Mouse (Mus musculus) thymus, adult 18-20 months (tissue): Measurements from ENCODE around the gene Igflr1.

Source experiments
- DNase-seq, 2 experiments: peaks; one replicate each; pipeline ENCODE4 v3.0.0; 2022; ENCODE audit warnings: mixed read lengths in 2 of 2

Gene Igflr1

DNA sequence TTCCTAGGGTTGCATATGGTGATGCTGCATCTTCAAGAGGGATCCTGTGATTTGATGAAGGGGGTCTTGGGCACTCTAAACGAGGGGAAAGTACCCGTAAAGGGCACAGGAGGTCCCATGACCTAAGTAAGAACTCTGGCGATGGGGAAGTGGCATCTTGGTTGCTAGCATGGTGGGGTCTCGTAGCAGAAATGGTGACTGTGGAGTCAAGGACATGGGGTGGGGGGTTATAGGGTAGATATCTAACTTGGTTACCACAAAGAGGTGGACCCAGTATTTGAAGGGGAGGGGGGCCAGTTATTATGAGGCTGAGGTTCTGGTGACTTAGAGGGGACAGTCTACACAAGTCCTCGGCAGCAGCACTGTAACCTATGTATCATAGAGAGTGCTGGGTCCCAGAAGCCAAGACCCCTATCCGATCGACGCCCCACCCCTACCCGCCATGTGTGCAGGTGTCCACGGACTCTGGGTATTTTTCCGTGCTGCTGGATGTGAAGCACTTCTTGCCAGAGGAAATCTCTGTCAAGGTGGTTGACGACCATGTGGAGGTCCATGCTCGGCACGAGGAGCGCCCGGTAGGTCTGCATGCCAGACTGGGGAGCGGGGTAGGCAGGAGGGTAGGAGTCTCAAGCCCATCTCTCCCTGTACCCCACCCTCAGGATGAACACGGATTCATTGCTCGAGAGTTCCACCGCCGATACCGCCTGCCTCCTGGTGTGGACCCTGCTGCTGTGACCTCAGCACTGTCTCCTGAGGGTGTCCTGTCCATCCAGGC lies 11.2 kb upstream of the Igflr1 start:
- DNase-seq, result no peak

DNA sequence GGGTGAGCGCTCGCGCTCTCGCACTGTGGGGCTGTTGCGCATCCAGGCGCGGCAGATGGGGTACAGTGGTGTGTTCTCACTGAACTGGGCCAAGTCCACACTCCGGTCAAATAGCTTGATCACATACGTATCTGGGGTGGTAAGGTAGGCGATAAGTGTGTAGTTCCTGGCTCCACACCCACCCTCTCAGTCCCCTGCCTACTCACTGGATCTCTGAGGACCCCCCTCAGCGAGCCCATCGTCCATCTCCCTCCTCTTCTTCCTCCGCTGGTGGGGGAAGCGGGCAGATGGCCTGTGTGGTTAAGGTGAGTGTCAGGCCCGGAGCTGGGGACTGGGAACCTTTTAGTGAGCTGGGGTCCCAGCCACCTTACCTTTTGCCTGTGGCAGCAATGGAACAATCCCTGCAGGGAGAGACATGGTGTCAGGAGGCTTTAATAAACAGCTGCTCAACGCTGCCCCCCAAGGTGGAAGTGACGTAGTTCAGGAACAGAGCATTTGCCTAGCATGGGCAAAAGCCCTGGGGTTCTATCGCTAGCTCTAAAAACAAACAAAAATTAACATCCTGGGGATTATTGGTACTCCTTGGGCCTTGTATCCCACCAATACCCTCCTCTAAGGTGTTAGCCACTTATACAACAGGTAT lies 8.2 kb upstream of the Igflr1 start:
- DNase-seq, result no peak

DNA sequence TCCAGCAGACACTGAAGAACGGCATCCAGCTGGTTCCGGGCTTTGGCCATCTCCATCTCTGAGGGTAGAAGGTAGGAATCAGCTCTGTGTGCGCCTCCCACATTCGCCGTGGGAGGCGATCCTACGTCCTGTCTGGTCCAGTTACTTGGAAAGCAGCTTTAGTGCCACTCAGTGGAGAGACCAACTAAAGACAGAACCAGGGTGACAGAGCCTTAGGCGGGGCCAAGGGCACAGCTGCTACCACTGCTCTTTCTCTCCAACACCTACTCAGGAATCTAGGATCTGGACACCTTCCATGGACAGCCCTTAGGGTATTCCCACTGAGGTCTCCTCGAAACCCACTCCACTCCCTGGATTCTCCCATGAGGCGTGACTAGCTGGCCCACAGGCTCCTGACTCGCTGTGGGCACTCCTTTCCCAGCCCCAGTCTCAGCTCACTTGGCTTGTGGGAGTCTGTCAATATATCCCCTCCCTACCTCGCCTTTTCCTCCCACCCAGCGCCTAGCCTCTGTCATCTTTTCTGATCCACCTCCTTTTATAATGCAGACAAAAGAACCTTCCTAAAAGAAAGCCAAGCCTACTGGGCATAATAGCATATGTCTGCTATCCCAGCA lies 7.2 kb upstream of the Igflr1 start:
- DNase-seq, result no peak

DNA sequence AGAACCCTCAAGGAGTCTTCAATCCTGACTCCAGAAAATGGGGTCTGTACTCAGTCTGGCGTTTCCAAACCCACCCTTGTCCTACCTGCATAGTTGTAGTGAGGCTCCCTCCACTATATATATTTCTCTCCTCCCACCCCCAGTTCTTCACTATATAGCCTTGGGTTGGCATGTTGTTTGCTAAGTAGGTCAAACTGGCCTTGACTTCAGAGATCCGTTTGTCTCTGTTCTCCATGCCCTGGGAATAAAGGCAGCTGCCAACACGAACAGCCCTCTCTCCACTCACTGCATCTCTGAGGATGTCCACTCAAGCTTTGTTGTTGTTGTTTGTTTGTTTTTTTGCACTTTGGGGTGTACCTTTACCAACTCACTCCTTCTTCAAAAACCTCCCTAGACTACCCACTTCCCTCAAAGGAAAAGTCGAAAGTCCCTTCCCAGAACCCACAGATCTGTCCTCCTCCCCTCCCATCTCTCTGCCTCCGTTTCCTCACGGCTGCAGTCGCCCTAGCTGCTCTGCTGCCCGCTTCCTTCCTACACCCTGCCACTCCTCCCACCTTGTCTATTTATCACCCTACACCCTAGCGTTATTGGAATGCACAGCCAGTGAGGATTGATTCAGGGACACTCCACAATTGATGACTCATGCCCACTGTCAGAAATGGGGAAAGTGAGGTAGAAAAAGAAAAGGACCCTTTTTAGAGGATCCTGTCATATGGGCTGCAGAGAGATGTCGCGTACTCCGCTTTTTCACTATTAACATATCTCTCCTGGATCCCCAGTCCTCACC lies 6.4 kb upstream of the Igflr1 start:
- no peak for DNase-seq

GRCm38 (mm10) chr7:30559443-30559954 lies 5.7 kb upstream of the Igflr1 start, which contains the start of gene Lin37:
Gene Lin37 (minus strand): TSS chr7:30559838.
- peak; percentile 95 to 96 for DNase-seq

- no peak for DNase-seq
Observed at GRCm38 (mm10) chr7:30560296-30560695, 4.9 kb upstream of the Igflr1 start.

- DNase-seq, result no peak
Observed at GRCm38 (mm10) chr7:30562526-30563116, 2.6 kb upstream of the Igflr1 start.

DNA sequence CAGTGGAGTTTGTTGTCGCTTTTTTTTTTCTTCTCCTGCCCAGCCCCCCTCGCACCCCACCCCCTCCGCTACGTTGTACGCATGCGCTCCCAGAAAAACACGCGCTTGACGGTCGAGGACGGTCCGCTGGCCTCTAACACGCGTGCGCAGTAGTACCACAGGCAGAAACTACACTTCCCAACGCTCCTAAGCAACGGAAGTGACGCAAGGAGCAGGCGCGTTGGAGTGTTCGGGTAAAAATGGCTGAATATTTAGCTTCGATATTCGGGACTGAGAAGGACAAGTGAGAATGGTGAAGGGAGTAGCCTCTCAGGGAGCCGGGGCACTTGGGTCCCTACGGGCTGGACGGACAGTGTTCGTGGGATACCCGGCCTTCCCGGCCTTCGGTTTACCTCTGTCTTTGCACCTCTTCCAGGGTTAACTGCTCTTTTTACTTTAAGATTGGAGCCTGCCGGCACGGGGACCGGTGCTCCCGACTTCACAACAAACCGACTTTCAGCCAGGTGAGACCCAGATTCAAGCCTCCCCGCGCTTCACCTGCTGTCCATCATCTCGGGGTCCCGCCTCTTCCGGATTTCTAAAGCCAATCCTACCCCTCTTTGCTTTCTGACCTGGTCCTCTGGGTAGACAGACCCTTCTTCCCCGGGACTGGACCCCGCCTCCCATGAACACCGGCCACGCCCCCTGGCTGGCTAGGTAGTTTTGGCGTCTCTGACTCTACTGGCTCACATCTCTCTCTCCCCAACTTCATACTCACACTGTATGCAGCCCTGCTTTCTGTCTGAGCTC lies 1.9 kb upstream of the Igflr1 start, which contains the start of the genes U2af1l4, Gm49396 and Psenen:
Gene U2af1l4 (plus strand): TSS at position 185 of the 789 bp plus-strand sequence.
Gene Gm49396 (plus strand): TSS at position 228 of the 789 bp plus-strand sequence.
Gene Psenen (minus strand): TSS at position 511 of the 789 bp plus-strand sequence.
- peak; percentile 90 to 96 for DNase-seq

GRCm38 (mm10) chr7:30563906-30564280 lies 1.3 kb upstream of the Igflr1 start:
- peak; percentile 33 to 70 for DNase-seq

GRCm38 (mm10) chr7:30566033-30566432 lies 806 bp downstream of the Igflr1 start:
- no peak for DNase-seq

GRCm38 (mm10) chr7:30567555-30567954 lies 2.3 kb downstream of the Igflr1 start:
- DNase-seq, result no peak

DNA sequence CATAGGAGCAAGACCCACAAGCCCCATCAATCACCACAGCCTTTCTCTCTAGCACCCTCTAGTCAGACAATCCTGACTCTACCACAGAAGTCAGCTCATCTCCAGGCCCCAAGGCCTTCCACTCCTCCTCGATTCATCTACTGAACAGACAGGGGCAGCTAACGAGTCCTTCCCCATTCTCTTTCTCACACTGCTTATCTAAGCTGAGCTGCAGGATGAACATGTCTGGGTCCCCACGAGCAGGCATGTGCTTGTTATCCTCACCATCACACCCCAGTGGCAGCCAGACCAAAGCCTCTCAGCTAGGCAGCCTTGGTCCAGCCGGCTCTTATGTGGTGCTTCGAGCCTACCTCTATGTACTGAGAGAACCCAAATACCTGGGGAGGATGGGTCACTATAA lies 7.2 kb downstream of the Igflr1 start:
- no peak for DNase-seq

DNA sequence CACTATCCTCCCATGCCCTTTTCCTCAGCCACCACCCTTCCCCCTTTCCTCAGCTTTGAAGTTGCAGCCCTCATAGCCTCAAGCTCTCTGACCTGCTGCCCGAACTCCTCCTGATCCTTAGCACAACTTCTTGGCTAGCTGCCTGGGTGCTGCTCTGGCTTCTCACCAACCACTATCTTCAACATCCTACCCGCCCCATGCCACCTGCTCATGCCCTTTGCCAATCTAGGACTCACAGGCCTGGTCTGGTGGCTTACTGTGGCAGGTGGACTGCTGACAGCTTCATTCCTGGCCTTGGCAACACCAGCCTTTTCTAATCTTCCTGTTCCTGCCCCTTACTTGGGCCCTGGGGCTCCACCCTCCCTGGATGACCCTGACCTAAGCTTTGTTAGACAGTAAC lies 7.7 kb downstream of the Igflr1 start:
- DNase-seq, result no peak

DNA sequence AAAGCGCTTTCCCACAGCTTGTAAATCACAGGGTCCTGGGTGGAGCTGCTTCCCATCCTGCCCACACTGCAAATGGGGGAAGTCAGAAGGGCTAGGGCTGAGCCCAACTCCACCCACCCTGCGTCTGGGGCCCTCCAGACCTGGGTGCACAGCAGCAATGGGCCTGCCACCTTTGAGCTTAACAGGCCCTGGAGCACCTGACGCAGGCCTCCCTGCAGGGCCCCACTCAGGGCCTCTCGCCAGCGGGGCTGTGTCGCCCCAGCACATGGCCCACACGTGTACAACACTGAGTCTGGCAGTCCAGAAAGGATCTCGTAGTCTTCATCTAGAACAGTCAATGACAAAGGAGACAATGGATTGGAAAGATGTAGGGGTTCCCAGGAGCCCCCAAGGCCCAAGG lies 14.7 kb downstream of the Igflr1 start:
- DNase-seq, result no peak

- no peak for DNase-seq
Observed at GRCm38 (mm10) chr7:30581547-30581946, 16.3 kb downstream of the Igflr1 start.

DNA sequence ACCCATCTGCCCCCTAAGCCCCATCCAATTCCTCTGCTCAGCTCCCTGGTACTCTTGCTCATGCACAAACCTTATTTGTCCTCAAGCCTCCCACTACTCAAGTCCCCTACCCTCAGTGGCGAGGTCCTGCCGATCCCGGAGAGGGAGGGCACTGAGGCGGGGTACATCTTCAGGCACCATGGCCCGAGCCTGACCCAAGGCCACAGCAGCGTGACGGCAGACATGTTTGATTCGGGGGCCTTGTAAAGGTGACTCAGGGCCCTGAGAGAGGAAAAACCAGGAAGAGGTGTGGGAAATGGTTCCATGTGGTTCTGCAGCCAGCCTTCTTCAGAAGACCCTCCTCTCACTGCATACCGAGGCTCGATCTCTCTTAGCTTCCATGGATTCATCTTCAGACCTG lies 19.1 kb downstream of the Igflr1 start:
- DNase-seq, result no peak

DNA sequence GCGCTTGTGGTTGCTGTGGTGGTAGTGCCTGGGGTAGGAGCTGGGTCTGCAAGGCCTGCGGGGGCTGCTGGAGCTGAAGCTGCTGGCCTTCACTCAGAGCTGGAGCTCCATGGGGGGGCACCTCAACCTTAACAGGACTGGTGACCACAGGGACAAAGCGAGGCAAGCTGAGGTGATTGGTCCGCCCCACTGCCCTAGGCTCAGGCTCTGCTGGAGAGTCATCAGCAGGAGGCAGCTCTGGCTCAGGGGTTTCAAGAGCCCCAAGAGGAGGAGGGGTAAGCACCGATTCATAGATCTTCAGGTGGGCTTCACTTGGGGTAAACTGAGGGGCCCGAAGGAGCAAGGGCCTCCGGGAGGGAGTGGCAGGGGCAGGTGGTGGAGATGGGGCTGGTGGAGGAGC lies 19.9 kb downstream of the Igflr1 start:
- no peak for DNase-seq

- DNase-seq, result no peak
Observed at GRCm38 (mm10) chr7:30586455-30587020, 21.3 kb downstream of the Igflr1 start.

DNA sequence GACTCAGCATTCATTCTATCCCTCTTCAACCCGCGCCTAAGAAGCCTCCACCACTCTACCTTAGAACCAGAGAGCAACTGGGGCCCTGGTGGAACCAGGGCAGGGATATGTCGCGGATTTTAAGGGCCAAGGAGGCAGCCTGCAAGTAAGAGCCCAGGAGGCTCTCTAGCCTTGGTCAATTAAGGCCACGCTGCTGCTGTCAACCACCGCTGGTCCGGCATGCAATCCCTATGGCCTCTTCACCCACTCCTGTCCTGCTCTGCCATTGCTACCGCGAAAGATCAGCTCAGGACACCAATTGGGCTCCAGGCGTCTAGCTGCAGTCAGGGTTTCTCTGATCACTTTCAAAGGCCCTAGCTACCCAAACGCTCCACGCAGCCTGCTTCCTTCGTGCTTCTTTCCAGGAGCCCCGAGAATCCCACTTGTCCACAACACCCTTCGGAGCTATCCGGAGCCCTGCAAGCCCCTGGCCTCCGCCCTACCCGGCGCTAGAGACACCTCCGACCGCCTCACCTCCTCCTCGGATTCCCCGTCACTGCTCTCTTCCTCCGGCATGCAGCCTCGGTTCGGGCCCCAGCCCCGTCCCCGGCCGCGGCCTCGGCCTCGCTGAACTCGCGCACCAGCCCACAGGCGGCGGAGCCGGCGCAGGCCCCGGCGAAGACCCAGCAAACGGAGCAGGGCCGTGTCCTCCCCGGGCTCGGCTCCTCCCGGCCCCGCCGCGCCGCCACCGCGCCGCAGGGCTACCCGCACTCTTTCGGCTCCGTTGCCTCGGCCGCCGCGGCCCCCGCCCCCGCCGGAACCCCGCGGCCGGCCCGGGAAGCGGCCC lies 22.8 kb downstream of the Igflr1 start:
- DNase-seq, result peak; percentile 51
